Mouse (Mus musculus): ENCODE measurements around the gene Acap2.

DNA sequence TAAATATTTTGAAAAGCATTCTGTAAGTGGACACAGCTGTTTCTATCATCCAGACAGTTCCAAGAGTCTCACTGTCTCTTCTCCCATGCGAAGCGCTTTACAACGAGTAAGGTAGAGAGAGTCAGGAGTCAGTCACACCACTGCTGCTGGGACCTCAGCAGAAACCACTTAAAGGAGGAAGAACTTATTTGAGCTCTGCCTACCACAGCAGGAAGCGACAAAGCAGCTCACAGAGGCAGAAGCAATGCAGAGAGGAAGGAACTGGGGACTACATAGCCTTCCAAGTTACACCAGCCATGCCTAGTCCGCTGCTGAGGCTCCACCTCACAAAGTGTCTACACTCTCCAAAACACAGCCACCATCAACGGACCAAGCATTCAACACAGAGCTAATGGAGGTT lies 9.2 kb downstream of the Acap2 start:
- TF ChIP-seq POLR2A (IDR thresholded peaks at IDR 0.05; ENCODE audit: low read depth, low read length) (no peak), CTCF (IDR thresholded peaks at IDR 0.05; ENCODE audit: extremely low read depth, insufficient read depth, insufficient read length, insufficient replicate concordance) (no peak)
